Mouse (Mus musculus): ENCODE results near the gene Olfr456.
"Not testable (repeated sequence)": the region's sequence is repeated elsewhere in the genome, so short reads cannot be mapped to it uniquely, and the experiment has no call there.

The Olfr456 gene

GRCm38 (mm10) chr6:42487114-42487513 lies at the start of gene Olfr456:
Olfr456 (minus strand) TSS chr6:42487214.
- no peak for DNase-seq (ENCODE audit: low spot score)

DNA sequence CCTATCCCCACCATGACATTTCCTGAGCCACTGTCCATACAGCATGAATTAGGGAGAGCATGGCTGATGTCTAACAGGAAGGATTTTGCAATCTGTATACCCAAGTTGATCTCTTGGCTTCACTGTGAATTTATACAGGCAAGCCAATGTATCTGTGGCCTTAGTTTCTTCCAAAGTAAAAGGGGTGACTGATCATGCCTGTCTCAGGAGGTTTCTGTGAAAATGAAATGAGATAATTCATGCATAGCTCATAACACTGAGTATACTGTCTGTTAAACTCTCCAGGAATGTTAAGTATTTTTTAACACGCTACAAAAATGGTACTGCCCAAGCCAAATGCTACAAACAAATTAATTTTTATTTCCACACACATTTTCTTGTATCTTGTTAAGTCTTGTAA lies 26.4 kb upstream of the Olfr456 start:
- DNase-seq (ENCODE audit: low spot score): no peak

GRCm38 (mm10) chr6:42509311-42509710 lies 22.3 kb upstream of the Olfr456 start:
- no peak for DNase-seq (ENCODE audit: low spot score)

GRCm38 (mm10) chr6:42503478-42503877 lies 16.5 kb upstream of the Olfr456 start:
- DNase-seq (ENCODE audit: low spot score): no peak

GRCm38 (mm10) chr6:42489731-42490130 lies 2.7 kb upstream of the Olfr456 start:
- no peak for DNase-seq (ENCODE audit: low spot score)

- DNase-seq (ENCODE audit: low spot score): no peak
These were observed 2.4 kb downstream of the Olfr456 start for GRCm38 (mm10) chr6:42484633-42485032.

DNA sequence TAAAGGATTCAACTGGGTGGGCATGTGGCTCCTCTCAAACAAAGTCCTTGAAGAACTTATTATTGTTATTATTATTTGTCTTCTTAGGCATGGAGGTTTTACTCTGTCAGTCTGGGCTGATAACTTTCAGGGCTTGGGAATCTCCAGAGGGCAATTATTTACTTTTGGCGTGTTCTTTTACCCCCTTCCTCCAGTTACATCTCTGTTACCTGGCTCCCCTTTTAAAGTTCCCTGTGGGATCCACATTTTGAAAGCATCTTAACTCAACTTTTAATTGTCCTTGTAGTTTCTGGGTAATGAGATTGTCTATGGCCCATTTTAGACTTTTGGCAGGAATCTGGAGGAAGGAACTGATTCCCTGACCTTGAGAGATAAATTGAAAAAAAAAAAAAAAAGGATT lies 10.8 kb downstream of the Olfr456 start, which contains the start of gene Olfr457:
Gene Olfr457, minus strand, starts transcription at position 101 of the 400 bp plus-strand sequence.
- no peak for DNase-seq (ENCODE audit: low spot score)

GRCm38 (mm10) chr6:42471298-42471697 lies 15.7 kb downstream of the Olfr456 start:
- not testable (repeated sequence) for DNase-seq (ENCODE audit: low spot score)

DNA sequence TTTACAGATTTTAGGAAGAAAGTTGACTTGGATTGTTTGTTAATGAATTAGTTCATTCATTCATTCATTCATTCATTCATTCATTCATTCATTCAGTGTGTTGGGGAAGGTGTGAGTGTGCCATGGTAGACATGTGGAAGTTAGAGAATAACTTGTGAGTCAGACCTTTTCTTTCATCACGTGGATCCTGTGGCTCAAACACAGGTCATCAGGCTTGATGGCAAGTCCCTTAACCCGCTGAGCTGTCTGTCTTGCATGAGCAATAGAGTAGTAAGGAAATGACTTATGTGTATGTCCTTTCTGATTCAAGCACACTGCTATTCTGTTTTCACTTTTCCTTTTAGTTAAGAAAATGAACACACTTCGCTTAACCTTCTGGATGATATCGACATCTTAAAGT lies 16.5 kb downstream of the Olfr456 start:
- DNase-seq (ENCODE audit: low spot score): no peak

GRCm38 (mm10) chr6:42465096-42465495 lies 21.9 kb downstream of the Olfr456 start, which contains the start of gene Olfr458:
Olfr458 (minus strand) TSS chr6:42465196.
- no peak for DNase-seq (ENCODE audit: low spot score)

- DNase-seq (ENCODE audit: low spot score): no peak
These were observed 39.6 kb downstream of the Olfr456 start for GRCm38 (mm10) chr6:42447381-42447780.

DNA sequence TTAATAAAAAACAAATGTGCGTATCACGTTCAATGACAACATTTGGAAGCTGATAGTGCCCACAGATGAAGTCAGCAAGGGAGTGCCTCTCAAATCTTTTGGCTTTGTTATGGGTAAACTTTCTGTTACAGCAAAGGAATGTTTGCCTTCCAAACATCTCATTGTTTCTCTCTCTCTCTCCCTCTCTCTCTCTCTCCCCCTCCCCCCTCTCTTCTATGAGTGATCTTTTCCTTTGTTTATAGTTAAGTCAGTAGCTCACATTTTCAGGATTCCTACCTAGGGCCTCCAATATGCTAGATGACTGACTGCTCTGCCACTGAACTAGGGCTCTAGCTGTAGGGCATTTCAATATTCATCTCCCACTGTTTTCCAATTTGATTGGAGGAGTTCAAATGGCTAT lies 42.5 kb downstream of the Olfr456 start:
- DNase-seq (ENCODE audit: low spot score): no peak

DNA sequence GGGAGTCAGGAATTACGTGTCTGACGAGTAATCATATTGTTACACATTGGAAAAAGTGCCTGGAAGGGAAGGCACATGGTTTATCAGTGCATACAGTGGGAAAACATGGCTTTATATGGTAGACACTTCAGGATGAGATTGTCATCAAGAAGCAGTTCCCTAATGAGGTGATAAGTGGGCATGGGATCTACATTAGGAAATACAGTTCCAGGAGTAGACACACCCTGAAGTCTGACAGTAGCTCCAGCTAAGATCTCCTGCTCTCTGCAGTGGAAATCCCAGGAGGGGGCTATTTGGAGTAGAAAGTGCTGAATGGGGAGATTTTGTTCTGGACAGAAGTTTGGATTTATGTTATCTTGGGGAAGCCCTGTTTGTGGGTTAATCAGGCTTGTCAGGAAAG lies 45.6 kb downstream of the Olfr456 start:
- DNase-seq (ENCODE audit: low spot score): no peak
